Mouse (Mus musculus): ENCODE results near the gene H2-Oa. TPM values are rescaled to one million over a fixed set of nuclear protein-coding genes. Genes with fewer than 3 reads are reported as not detected.
"Not testable (repeated sequence)": the region's sequence is repeated elsewhere in the genome, so short reads cannot be mapped to it uniquely, and the experiment has no call there.

Gene H2-Oa
- polyA plus RNA-seq, 1 experiment from 2014 or later, result 0.22 TPM

- 90% methylated on average over 7 of the region's 7 CpGs for WGBS
- Histone ChIP-seq H3K27me3 (replicated peaks; ENCODE audit: control insufficient read depth, insufficient read depth, low read length) (peaks cover 38% of the 10 kb centered on the region), H3K4me3 (ENCODE audit: low read depth, low read length) (no peak overlapping the region), H3K9ac (ENCODE audit: low read length) (no peak overlapping the region), H3K36me3 (ENCODE audit: control insufficient read depth, insufficient read depth, low read length) (no peaks in the 10 kb centered on the region), H3K4me1 (ENCODE audit: control insufficient read depth, insufficient read depth, low read length) (no peaks in the 10 kb centered on the region), H3K4me2 (ENCODE audit: low read length) (no peak overlapping the region), H3K27ac (ENCODE audit: low read depth, low read length) (no peak overlapping the region), H3K9me3 (replicated peaks; ENCODE audit: control insufficient read depth, low read length) (no peaks in the 10 kb centered on the region)
- DNase-seq (ENCODE audit: low spot score), result no peak
- ATAC-seq, result no peak
Measured at GRCm38 (mm10) chr17:34142456-34143010, 50.4 kb downstream of the H2-Oa start.

DNA sequence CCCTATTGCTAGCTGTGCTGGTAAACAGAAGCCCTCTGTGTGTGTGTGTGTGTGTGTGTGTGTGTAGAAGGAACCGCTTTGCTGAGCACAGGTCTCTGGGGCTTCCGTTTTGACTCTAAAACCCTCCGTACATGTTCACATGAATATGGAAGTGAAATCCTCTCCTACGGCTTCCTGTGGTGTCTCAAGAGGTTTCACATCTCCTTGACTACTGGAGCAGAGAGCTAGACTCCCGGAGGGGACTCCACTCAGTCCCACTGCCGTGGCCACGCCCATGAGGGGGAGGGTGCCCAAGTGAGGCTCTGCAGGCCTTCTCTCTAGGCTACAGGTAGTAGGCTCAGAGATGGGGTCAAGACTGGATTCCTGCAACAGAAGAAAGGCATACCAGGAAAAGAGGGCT, 50.9 kb downstream of the H2-Oa start, which contains the start of gene H2-DMb2:
Gene H2-DMb2 (plus strand): TSS at position 275 of the 400 bp plus-strand sequence.
- DNase-seq (ENCODE audit: low spot score), result no peak
- Histone ChIP-seq H3K9me3 (replicated peaks; ENCODE audit: control insufficient read depth, low read length) (no peaks in the 10 kb centered on the region), H3K27ac (ENCODE audit: low read depth, low read length) (no peak within 1 kb of the TSS), H3K4me1 (ENCODE audit: control insufficient read depth, insufficient read depth, low read length) (no peaks in the 10 kb centered on the region), H3K4me2 (ENCODE audit: low read length) (no peak within 1 kb of the TSS), H3K27me3 (replicated peaks; ENCODE audit: control insufficient read depth, insufficient read depth, low read length) (peaks cover 35% of the 10 kb centered on the region), H3K36me3 (ENCODE audit: control insufficient read depth, insufficient read depth, low read length) (no peaks in the 10 kb centered on the region), H3K4me3 (ENCODE audit: low read depth, low read length) (no peak within 1 kb of the TSS), H3K9ac (ENCODE audit: low read length) (no peak within 1 kb of the TSS)
- no peak for ATAC-seq
- 41% methylated on average over 7 of the region's 7 CpGs for WGBS

- DNase-seq (ENCODE audit: low spot score), result no peak
- Histone ChIP-seq H3K9ac (ENCODE audit: low read length) (no peak overlapping the region), H3K36me3 (ENCODE audit: control insufficient read depth, insufficient read depth, low read length) (no peaks in the 10 kb centered on the region), H3K4me1 (ENCODE audit: control insufficient read depth, insufficient read depth, low read length) (no peaks in the 10 kb centered on the region), H3K9me3 (replicated peaks; ENCODE audit: control insufficient read depth, low read length) (no peaks in the 10 kb centered on the region), H3K4me2 (ENCODE audit: low read length) (no peak overlapping the region), H3K27me3 (replicated peaks; ENCODE audit: control insufficient read depth, insufficient read depth, low read length) (peaks cover 31% of the 10 kb centered on the region), H3K27ac (ENCODE audit: low read depth, low read length) (no peak overlapping the region), H3K4me3 (ENCODE audit: low read depth, low read length) (no peak overlapping the region)
- 68% methylated on average over 5 of the region's 5 CpGs for WGBS
- ATAC-seq, result no peak
Measured at GRCm38 (mm10) chr17:34143461-34143860, 51.3 kb downstream of the H2-Oa start.

DNA sequence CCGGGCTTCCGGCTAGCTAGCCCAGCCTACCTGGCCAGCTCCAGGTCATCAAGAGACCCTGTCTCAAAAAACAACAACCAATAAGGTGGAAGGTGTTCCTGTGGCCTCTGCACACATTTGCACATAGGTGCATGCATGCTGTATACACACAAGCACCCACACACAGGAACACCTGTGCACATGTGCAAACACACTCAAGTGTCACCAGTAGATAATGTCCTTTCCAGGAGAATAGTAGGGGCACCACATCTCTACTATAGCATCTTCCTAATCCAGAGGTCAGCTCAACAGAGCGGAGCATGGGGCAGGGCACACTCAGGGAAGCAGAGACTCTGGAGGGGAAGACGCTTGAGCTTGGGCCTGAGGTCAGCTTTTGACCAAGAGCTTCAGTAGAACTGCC, 52.1 kb downstream of the H2-Oa start:
- H3K9ac ChIP-seq (ENCODE audit: low read length); H3K4me1 ChIP-seq (ENCODE audit: control insufficient read depth, insufficient read depth, low read length); H3K4me3 ChIP-seq (ENCODE audit: low read depth, low read length); DNase-seq (ENCODE audit: low spot score); ATAC-seq; H3K36me3 ChIP-seq (ENCODE audit: control insufficient read depth, insufficient read depth, low read length); H3K27ac ChIP-seq (ENCODE audit: low read depth, low read length); H3K4me2 ChIP-seq (ENCODE audit: low read length); H3K9me3 ChIP-seq (replicated peaks; ENCODE audit: control insufficient read depth, low read length): not testable (repeated sequence)
- 89% methylated on average over 3 of the region's 4 CpGs for WGBS
- H3K27me3 ChIP-seq (replicated peaks; ENCODE audit: control insufficient read depth, insufficient read depth, low read length), result peaks cover 23% of the 10 kb centered on the region

Other genes with a start within 250 kb of the H2-Oa start
- 66.8 and 86.0 TPM in 2 replicates for gene Cd320, start 249.2 kb upstream of the H2-Oa start, polyA plus RNA-seq (2014; fragmentation: Nextera tagmentation; extraction: Ambion mirVana)
- not detected in 2 replicates for gene Gm7029, start 218.5 kb upstream of the H2-Oa start, polyA plus RNA-seq (2014; fragmentation: Nextera tagmentation; extraction: Ambion mirVana)
- 3.8 and 4.6 TPM in 2 replicates for gene Kifc1, start 201.7 kb upstream of the H2-Oa start, polyA plus RNA-seq (2014; fragmentation: Nextera tagmentation; extraction: Ambion mirVana)
- 0.28 TPM in 1 of 2 replicates, not detected in the other for gene Platr17, start 187.2 kb upstream of the H2-Oa start, polyA plus RNA-seq (2014; fragmentation: Nextera tagmentation; extraction: Ambion mirVana)
- 43.3 and 48.0 TPM in 2 replicates for gene Daxx, start 182.9 kb upstream of the H2-Oa start, polyA plus RNA-seq (2014; fragmentation: Nextera tagmentation; extraction: Ambion mirVana)
- 14.1 and 17.7 TPM in 2 replicates for gene Tapbp, start 176.4 kb upstream of the H2-Oa start, polyA plus RNA-seq (2014; fragmentation: Nextera tagmentation; extraction: Ambion mirVana)
- gene Zbtb22, start 176.4 kb upstream of the H2-Oa start, polyA plus RNA-seq (2014; fragmentation: Nextera tagmentation; extraction: Ambion mirVana), result 12.3 and 12.6 TPM in 2 replicates
- gene Rgl2, start 162.8 kb upstream of the H2-Oa start, polyA plus RNA-seq (2014; fragmentation: Nextera tagmentation; extraction: Ambion mirVana), result 27.2 and 36.0 TPM in 2 replicates
- gene Pfdn6, start 152.0 kb upstream of the H2-Oa start, polyA plus RNA-seq (2014; fragmentation: Nextera tagmentation; extraction: Ambion mirVana), result 185 and 192 TPM in 2 replicates
- 10.5 and 14.6 TPM in 2 replicates for gene Wdr46, start 151.7 kb upstream of the H2-Oa start, polyA plus RNA-seq (2014; fragmentation: Nextera tagmentation; extraction: Ambion mirVana)
- 6.0 and 6.7 TPM in 2 replicates for gene B3galt4, start 140.9 kb upstream of the H2-Oa start, polyA plus RNA-seq (2014; fragmentation: Nextera tagmentation; extraction: Ambion mirVana)
- 41.6 and 50.4 TPM in 2 replicates for gene Vps52, start 136.5 kb upstream of the H2-Oa start, polyA plus RNA-seq (2014; fragmentation: Nextera tagmentation; extraction: Ambion mirVana)
- 1,022 and 1,419 TPM in 2 replicates for gene Rps18, start 136.3 kb upstream of the H2-Oa start, polyA plus RNA-seq (2014; fragmentation: Nextera tagmentation; extraction: Ambion mirVana)
- 11.6 and 14.2 TPM in 2 replicates for gene H2-K1, start 92.0 kb upstream of the H2-Oa start, polyA plus RNA-seq (2014; fragmentation: Nextera tagmentation; extraction: Ambion mirVana)
- gene Ring1, start 67.7 kb upstream of the H2-Oa start, polyA plus RNA-seq (2014; fragmentation: Nextera tagmentation; extraction: Ambion mirVana), result 6.7 and 7.4 TPM in 2 replicates
- gene H2-Ke6, start 64.3 kb upstream of the H2-Oa start, polyA plus RNA-seq (2014; fragmentation: Nextera tagmentation; extraction: Ambion mirVana), result 60.2 and 75.4 TPM in 2 replicates
- 78.3 and 84.1 TPM in 2 replicates for gene Slc39a7, start 60.7 kb upstream of the H2-Oa start, polyA plus RNA-seq (2014; fragmentation: Nextera tagmentation; extraction: Ambion mirVana)
- 21.4 and 27.7 TPM in 2 replicates for gene Rxrb, start 60.5 kb upstream of the H2-Oa start, polyA plus RNA-seq (2014; fragmentation: Nextera tagmentation; extraction: Ambion mirVana)
- gene Col11a2, start 52.9 kb upstream of the H2-Oa start, polyA plus RNA-seq (2014; fragmentation: Nextera tagmentation; extraction: Ambion mirVana), result 0.95 and 1.6 TPM in 2 replicates
- gene H2-DMa, start 27.2 kb downstream of the H2-Oa start, polyA plus RNA-seq (2014; fragmentation: Nextera tagmentation; extraction: Ambion mirVana), result 11.0 and 11.6 TPM in 2 replicates
- gene Brd2, start 30.3 kb downstream of the H2-Oa start, polyA plus RNA-seq (2014; fragmentation: Nextera tagmentation; extraction: Ambion mirVana), result 118 and 137 TPM in 2 replicates
- 0.18 and 0.36 TPM in 2 replicates for gene H2-DMb2, start 51.0 kb downstream of the H2-Oa start, polyA plus RNA-seq (2014; fragmentation: Nextera tagmentation; extraction: Ambion mirVana)
- 0.66 and 1.2 TPM in 2 replicates for gene H2-DMb1, start 60.7 kb downstream of the H2-Oa start, polyA plus RNA-seq (2014; fragmentation: Nextera tagmentation; extraction: Ambion mirVana)
- gene Tap1, start 95.2 kb downstream of the H2-Oa start, polyA plus RNA-seq (2014; fragmentation: Nextera tagmentation; extraction: Ambion mirVana), result 1.1 and 1.2 TPM in 2 replicates
- gene Psmb9, start 95.4 kb downstream of the H2-Oa start, polyA plus RNA-seq (2014; fragmentation: Nextera tagmentation; extraction: Ambion mirVana), result 0.58 and 1.0 TPM in 2 replicates
- 1.8 and 2.7 TPM in 2 replicates for gene Psmb8, start 105.4 kb downstream of the H2-Oa start, polyA plus RNA-seq (2014; fragmentation: Nextera tagmentation; extraction: Ambion mirVana)
- 0.28 and 0.61 TPM in 2 replicates for gene Tap2, start 111.2 kb downstream of the H2-Oa start, polyA plus RNA-seq (2014; fragmentation: Nextera tagmentation; extraction: Ambion mirVana)
- gene H2-Ob, start 146.6 kb downstream of the H2-Oa start, polyA plus RNA-seq (2014; fragmentation: Nextera tagmentation; extraction: Ambion mirVana), result 0.18 TPM in 1 of 2 replicates, not detected in the other
- 1.4 and 2.1 TPM in 2 replicates for gene H2-Ab1, start 165.3 kb downstream of the H2-Oa start, polyA plus RNA-seq (2014; fragmentation: Nextera tagmentation; extraction: Ambion mirVana)
- 0.25 and 0.27 TPM in 2 replicates for gene H2-Aa, start 195.5 kb downstream of the H2-Oa start, polyA plus RNA-seq (2014; fragmentation: Nextera tagmentation; extraction: Ambion mirVana)
- gene H2-Eb1, start 213.5 kb downstream of the H2-Oa start, polyA plus RNA-seq (2014; fragmentation: Nextera tagmentation; extraction: Ambion mirVana), result 0.85 and 1.4 TPM in 2 replicates
- not detected in 2 replicates for gene H2-Eb2, start 233.3 kb downstream of the H2-Oa start, polyA plus RNA-seq (2014; fragmentation: Nextera tagmentation; extraction: Ambion mirVana)

All from forebrain, embryonic 14.5 days (tissue).